Mouse (Mus musculus) intestine, embryonic 15.5 days (tissue): ENCODE results near the gene Ddx56. TPM values are rescaled to one million over a fixed set of nuclear protein-coding genes. Genes with fewer than 3 reads are reported as not detected.

ENCODE experiments used
- ATAC-seq: fragments of 200-750 bp; cut with Nextera tagmentation; 2 replicates; pipeline ENCODE4 v1.8.0; 2017; ENCODE audit warnings: moderate TSS enrichment, moderate library complexity
- H3K27ac ChIP-seq: fragments of 300-500 bp; sonication (generic); 2 replicates; pipeline ENCODE4 v1.5.1; 2015; ENCODE audit warnings: mild to moderate bottlenecking, inconsistent platforms
- H3K27me3 ChIP-seq: fragments of 300-500 bp; sonication (generic); replicated peaks from 2 replicates; pipeline ENCODE4 v1.6.1; 2015; ENCODE audit warnings: inconsistent platforms
- H3K36me3 ChIP-seq: fragments of 300-500 bp; sonication (generic); 2 replicates; pipeline ENCODE4 v1.6.1; 2015; ENCODE audit warnings: inconsistent platforms
- H3K4me1 ChIP-seq: fragments of 300-500 bp; sonication (generic); replicated peaks from 2 replicates; pipeline ENCODE4 v1.6.1; 2015; ENCODE audit warnings: inconsistent platforms
- H3K4me2 ChIP-seq: fragments of 300-500 bp; sonication (generic); replicated peaks from 2 replicates; pipeline ENCODE4 v1.6.1; 2015; ENCODE audit warnings: mild to moderate bottlenecking, inconsistent platforms
- H3K4me3 ChIP-seq: fragments of 300-500 bp; sonication (generic); replicated peaks from 2 replicates; pipeline ENCODE4 v1.5.1; 2015; ENCODE audit warnings: inconsistent platforms
- H3K9ac ChIP-seq: fragments of 300-500 bp; sonication (generic); 2 replicates; pipeline ENCODE4 v1.6.1; 2015; ENCODE audit warnings: inconsistent platforms
- H3K9me3 ChIP-seq: fragments of 300-500 bp; sonication (generic); 2 replicates; pipeline ENCODE4 v1.6.1; 2016; ENCODE audit warnings: inconsistent platforms
- WGBS: fragments of 180-500 bp; shearing (Covaris S2); methylation state at CpG from one replicate; pipeline ENCODE4 v1.1.7; 2015; 5-methylcytosine and 5-hydroxymethylcytosine counted together
- polyA plus RNA-seq: library from polyadenylated mRNA; unstranded; fragments of >200 nt; fragmentation: Nextera tagmentation; extraction: Ambion mirVana; gene quantifications from 2 replicates; pipeline ENCODE4 v1.2.1, GENCODE M21; 2015

Gene Ddx56
- polyA plus RNA-seq, 1 experiment from 2014 or later: 106 TPM

DNA sequence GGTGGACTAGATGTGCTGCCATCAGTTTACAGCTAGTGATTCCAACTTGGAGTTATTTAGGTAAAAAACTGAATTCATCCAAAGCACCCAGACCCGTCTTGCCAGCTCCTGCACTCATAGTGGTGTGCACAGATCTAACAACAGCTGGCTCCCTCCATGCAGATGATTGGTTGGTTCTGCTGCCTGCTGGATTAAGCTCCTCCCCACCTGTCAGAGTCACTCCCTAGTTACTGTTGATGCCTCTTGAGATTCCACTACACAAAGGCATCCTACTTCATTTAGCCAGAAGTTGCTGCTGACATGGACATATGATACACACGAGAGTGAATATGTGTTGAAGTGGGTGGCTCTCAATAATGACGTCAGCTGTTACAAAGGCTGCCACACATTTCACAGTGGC is 50.7 kb downstream of the Ddx56 start:
- Histone ChIP-seq H3K9ac (no peak overlapping the region), H3K4me1 (no peaks in the 10 kb centered on the region), H3K36me3 (no peaks in the 10 kb centered on the region), H3K4me3 (no peak overlapping the region), H3K4me2 (no peak overlapping the region), H3K27ac (no peak overlapping the region), H3K27me3 (no peaks in the 10 kb centered on the region), H3K9me3 (no peaks in the 10 kb centered on the region)
- WGBS: 60% methylated on average over 3 of the region's 3 CpGs
- ATAC-seq: no peak

Other genes with a start within 250 kb of the Ddx56 start
- 5.3 and 5.9 TPM in 2 replicates for gene Camk2b, start 201.4 kb downstream of the Ddx56 start, polyA plus RNA-seq
- gene A730071L15Rik, start 67.7 kb downstream of the Ddx56 start, polyA plus RNA-seq: 0.38 and 0.44 TPM in 2 replicates
- gene Nudcd3, start 67.4 kb downstream of the Ddx56 start, polyA plus RNA-seq: 34.7 and 36.6 TPM in 2 replicates
- gene Npc1l1, start 37.6 kb downstream of the Ddx56 start, polyA plus RNA-seq: 10.3 and 13.8 TPM in 2 replicates
- gene Tmed4, start 7.1 kb upstream of the Ddx56 start, polyA plus RNA-seq: 129 and 137 TPM in 2 replicates
- gene Ogdh, start 23.9 kb upstream of the Ddx56 start, polyA plus RNA-seq: 134 and 144 TPM in 2 replicates
- gene Zmiz2, start 121.3 kb upstream of the Ddx56 start, polyA plus RNA-seq: 9.2 and 10.9 TPM in 2 replicates
- 5,895 and 6,298 TPM in 2 replicates for gene Ppia, start 147.7 kb upstream of the Ddx56 start, polyA plus RNA-seq
- gene H2afv, start 176.7 kb upstream of the Ddx56 start, polyA plus RNA-seq: 424 and 429 TPM in 2 replicates
- 26.6 and 28.8 TPM in 2 replicates for gene Purb, start 208.1 kb upstream of the Ddx56 start, polyA plus RNA-seq